Mouse (Mus musculus): ENCODE measurements around the gene Ccdc86.

DNA sequence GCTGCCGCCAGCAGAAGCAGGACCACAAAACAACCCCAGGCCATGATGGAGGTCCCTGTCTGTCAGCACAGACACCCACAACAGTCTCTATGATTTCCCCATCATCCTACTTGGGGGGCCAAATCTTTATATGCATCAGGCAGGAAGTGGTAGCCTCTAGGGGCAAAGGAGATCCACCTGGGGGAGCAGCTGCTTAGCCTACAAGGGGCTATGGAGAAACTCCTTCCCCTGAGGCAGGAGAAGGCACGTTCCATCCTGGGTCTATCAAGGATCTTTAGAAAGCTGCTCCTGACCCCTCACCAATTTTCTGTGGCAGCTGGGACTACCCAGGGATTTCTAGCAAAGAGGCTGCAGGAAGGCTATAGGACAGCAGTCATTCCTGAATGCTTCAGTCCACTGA lies 28.5 kb downstream of the Ccdc86 start, which contains the start of gene Zp1:
- TF ChIP-seq CTCF (IDR thresholded peaks at IDR 0.05; ENCODE audit: borderline replicate concordance, extremely low read depth, insufficient read depth, insufficient read length) (no peak), POLR2A (IDR thresholded peaks at IDR 0.05; ENCODE audit: borderline replicate concordance, extremely low read depth, insufficient read depth, insufficient read length, poor library complexity, severe bottlenecking) (no peak)

Measured in brain, embryonic 14.5 days (tissue).